Mouse (Mus musculus): Measurements from ENCODE around the gene Ell2.

Ell2 gene

GRCm38 (mm10) chr13:75730717-75731116, 24.2 kb downstream of the Ell2 start:
- in situ Hi-C loops (cut with MboI, MseI), result no loop called here

GRCm38 (mm10) chr13:75733594-75734161, 27.1 kb downstream of the Ell2 start:
- in situ Hi-C loops (cut with MboI, MseI), result no loop called here

- in situ Hi-C loops (cut with MboI, MseI), result no loop called here
Measured at GRCm38 (mm10) chr13:75734231-75734630, 27.7 kb downstream of the Ell2 start.

GRCm38 (mm10) chr13:75735606-75736005, 29.0 kb downstream of the Ell2 start:
- in situ Hi-C loops (cut with MboI, MseI), result no loop called here

GRCm38 (mm10) chr13:75737991-75738390, 31.4 kb downstream of the Ell2 start:
- in situ Hi-C loops (cut with MboI, MseI), result no loop called here

- in situ Hi-C loops (cut with MboI, MseI), result no loop called here
Measured at GRCm38 (mm10) chr13:75738536-75738935, 32.0 kb downstream of the Ell2 start.

GRCm38 (mm10) chr13:75738957-75739356, 32.4 kb downstream of the Ell2 start:
- in situ Hi-C loops (cut with MboI, MseI), result no loop called here

- in situ Hi-C loops (cut with MboI, MseI), result no loop called here
Measured at GRCm38 (mm10) chr13:75740018-75740417, 33.5 kb downstream of the Ell2 start.

GRCm38 (mm10) chr13:75741119-75741518, 34.6 kb downstream of the Ell2 start:
- in situ Hi-C loops (cut with MboI, MseI), result no loop called here

- in situ Hi-C loops (cut with MboI, MseI), result no loop called here
Measured at GRCm38 (mm10) chr13:75741736-75742729, 35.5 kb downstream of the Ell2 start.

- in situ Hi-C loops (cut with MboI, MseI), result no loop called here
Measured at GRCm38 (mm10) chr13:75742970-75743369, 36.4 kb downstream of the Ell2 start.

GRCm38 (mm10) chr13:75744065-75744464, 37.5 kb downstream of the Ell2 start:
- in situ Hi-C loops (cut with MboI, MseI), result no loop called here

GRCm38 (mm10) chr13:75745328-75745727, 38.8 kb downstream of the Ell2 start:
- in situ Hi-C loops (cut with MboI, MseI), result no loop called here

GRCm38 (mm10) chr13:75747265-75747664, 40.7 kb downstream of the Ell2 start:
- in situ Hi-C loops (cut with MboI, MseI), result no loop called here

- in situ Hi-C loops (cut with MboI, MseI), result no loop called here
Measured at GRCm38 (mm10) chr13:75748685-75749084, 42.1 kb downstream of the Ell2 start.

GRCm38 (mm10) chr13:75750785-75751184, 44.2 kb downstream of the Ell2 start:
- in situ Hi-C loops (cut with MboI, MseI), result loop anchor here (10.0 kb wide), 1 partner anchor 404 kb away; no protein-coding TSS in a partner anchor

GRCm38 (mm10) chr13:75752216-75752938, 45.8 kb downstream of the Ell2 start:
- in situ Hi-C loops (cut with MboI, MseI), result loop anchor here (10.0 kb wide), 1 partner anchor 402 kb away; no protein-coding TSS in a partner anchor

GRCm38 (mm10) chr13:75754398-75754797, 47.8 kb downstream of the Ell2 start:
- in situ Hi-C loops (cut with MboI, MseI), result loop anchor here (10.0 kb wide), 1 partner anchor 400 kb away; no protein-coding TSS in a partner anchor

GRCm38 (mm10) chr13:75760859-75761548, 54.4 kb downstream of the Ell2 start:
- in situ Hi-C loops (cut with MboI, MseI), result no loop called here

- in situ Hi-C loops (cut with MboI, MseI), result no loop called here
Measured at GRCm38 (mm10) chr13:75762759-75763158, 56.2 kb downstream of the Ell2 start.

GRCm38 (mm10) chr13:75763280-75763679, 56.7 kb downstream of the Ell2 start:
- in situ Hi-C loops (cut with MboI, MseI), result no loop called here
